Mouse (Mus musculus): ENCODE results near the gene Olfr960.

- TF ChIP-seq POLR2A (IDR thresholded peaks at IDR 0.05; ENCODE audit: low read depth, low read length): no peak
- no peak for TF ChIP-seq CTCF (IDR thresholded peaks at IDR 0.05; ENCODE audit: extremely low read depth, insufficient read length, insufficient replicate concordance, low read depth, low read length)
Measured at GRCm38 (mm10) chr9:39633913-39634594, 12.9 kb downstream of the Olfr960 start.
